Mouse (Mus musculus) cerebral cortex, adult 2 months (tissue): Measurements from ENCODE around the gene Pard3.

Source experiments
- WGBS: fragments of 180-500 bp; shearing (Covaris S2); methylation state at CpG from one replicate; pipeline ENCODE4 v1.1.7; 2018; 5-methylcytosine and 5-hydroxymethylcytosine counted together

Gene Pard3

DNA sequence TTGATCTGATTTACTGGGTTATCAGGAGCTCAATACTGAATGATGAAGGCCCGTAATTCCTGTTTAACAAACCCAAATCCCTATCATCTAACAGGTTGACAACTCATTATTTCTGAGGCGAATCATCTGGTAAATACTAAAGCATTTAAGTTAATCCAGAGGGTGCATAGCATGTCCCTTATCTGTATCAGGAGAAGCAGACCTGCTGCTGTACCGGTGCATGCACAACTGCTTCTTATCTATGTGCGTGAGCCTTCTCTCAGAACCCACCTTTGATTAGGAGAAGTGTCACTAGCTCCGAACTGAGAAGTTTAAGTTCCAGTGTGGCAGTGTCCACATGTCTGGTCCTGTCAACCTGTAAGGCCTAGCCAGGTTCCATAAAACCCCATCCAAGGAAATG lies 499.9 kb downstream of the Pard3 start:
- over 99% methylated on average over 5 of the region's 5 CpGs for WGBS

- 74% methylated on average over 4 of the region's 4 CpGs for WGBS
Observed at GRCm38 (mm10) chr8:127564426-127564825, 500.7 kb downstream of the Pard3 start.

DNA sequence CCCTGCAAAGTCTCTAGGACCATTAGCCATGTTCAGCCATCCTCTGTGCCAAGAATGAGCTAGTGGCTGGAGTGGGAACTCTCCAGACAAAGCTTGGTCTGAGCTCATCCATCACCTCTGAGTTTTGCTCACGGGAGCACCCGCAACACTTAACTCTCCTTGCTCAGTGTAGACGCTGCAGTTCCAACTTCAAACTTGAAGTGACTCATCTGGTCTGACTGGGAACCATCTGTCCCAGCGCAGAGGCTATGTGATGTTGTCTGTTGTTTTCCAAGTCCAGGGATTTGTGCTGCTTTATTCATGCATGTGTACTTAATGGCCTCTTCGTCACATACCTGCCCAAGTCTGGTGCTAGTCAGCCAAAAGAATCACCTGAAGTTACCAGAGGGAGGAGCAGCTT lies 505.5 kb downstream of the Pard3 start:
- WGBS, result 75% methylated on average over 5 of the region's 5 CpGs

DNA sequence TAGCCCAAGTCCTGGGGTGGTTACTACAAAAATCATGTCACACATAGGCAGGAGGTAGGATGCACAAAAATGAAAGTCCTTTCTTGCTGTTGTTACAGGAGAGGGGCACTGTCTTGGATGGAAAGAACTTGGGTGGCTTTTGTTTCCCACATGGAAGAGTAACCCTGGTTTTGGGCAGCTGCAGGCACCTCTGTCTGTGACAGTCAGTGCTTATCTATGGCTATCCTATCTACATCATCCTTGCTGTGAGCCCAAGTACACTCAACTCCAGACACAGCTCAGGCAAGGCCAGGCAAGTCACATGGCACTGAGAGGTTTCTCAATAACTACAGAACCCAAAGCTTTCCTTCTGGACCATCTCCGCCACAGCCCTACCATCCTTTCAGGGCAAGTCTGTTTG lies 506.8 kb downstream of the Pard3 start:
- WGBS, result 100% methylated on average over 1 of the region's 1 CpGs

GRCm38 (mm10) chr8:127572493-127572892 lies 508.8 kb downstream of the Pard3 start:
- WGBS, result 80% methylated on average over 4 of the region's 4 CpGs

DNA sequence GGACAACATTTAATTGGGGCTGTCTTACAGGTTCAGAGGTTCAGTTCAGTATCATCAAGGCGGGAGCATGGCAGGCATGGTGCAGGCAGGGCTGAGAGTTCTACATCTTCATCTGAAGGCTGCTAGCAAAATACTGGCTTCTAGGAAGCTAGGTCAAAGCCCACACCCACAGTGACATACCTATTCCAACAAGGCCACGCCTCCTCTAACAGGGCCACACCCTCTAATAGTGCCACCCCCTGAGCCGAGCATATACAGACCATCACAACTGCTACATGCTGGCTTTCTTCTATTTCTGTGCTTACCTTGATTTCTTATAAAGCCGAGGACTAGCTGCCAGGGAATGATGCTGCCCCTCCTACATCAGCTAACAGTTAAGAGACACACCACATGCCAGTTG lies 513.0 kb downstream of the Pard3 start:
- WGBS, result 98% methylated on average over 4 of the region's 4 CpGs

GRCm38 (mm10) chr8:127577656-127578055 lies 514.0 kb downstream of the Pard3 start:
- 68% methylated on average over 6 of the region's 6 CpGs for WGBS

DNA sequence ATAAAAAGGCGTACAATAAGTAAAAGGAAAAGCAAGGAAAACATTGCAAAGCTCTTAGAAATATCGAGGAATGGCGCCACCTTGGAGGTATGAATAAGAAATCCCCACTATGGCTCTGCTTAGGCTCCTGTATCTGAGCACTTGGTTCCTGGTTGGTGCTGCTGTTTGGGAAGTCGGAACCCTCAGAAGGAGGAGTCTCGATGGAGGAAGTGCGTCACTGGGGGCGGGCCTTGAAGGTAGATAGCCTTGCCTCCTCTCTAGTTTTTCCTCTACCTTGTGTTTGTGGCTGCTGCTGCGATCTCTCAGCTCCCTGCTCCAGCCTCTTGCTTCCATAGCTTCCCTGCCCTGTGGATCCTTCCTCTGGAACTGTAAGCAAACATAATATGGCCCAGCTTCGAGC lies 515.7 kb downstream of the Pard3 start:
- 94% methylated on average over 9 of the region's 9 CpGs for WGBS

- 52% methylated on average over 2 of the region's 2 CpGs for WGBS
Observed at GRCm38 (mm10) chr8:127583429-127583828, 519.7 kb downstream of the Pard3 start.

- WGBS, result 89% methylated on average over 8 of the region's 8 CpGs
Observed at GRCm38 (mm10) chr8:127585618-127586017, 521.9 kb downstream of the Pard3 start.

DNA sequence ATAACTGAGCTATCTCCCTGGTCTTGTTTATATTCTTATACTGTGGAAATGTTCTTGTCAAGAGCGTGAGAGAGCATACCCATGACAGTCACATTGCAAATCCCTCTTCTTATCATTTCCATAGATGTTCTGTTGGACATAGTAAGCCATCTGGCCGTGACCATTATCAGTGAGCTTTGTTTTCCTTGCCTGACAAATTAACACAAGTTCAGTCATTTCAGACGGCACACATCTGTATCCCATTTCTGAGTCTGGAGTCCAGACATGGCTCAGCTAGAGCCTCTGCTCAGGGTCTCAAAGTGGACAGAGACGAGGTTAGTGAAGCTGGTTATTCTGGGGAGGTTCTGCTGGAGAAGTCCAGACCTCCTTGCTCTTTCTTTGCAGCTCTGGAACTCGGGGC lies 523.0 kb downstream of the Pard3 start:
- WGBS, result 88% methylated on average over 5 of the region's 5 CpGs

- WGBS, result 83% methylated on average over 4 of the region's 4 CpGs
Observed at GRCm38 (mm10) chr8:127588313-127588712, 524.6 kb downstream of the Pard3 start.

DNA sequence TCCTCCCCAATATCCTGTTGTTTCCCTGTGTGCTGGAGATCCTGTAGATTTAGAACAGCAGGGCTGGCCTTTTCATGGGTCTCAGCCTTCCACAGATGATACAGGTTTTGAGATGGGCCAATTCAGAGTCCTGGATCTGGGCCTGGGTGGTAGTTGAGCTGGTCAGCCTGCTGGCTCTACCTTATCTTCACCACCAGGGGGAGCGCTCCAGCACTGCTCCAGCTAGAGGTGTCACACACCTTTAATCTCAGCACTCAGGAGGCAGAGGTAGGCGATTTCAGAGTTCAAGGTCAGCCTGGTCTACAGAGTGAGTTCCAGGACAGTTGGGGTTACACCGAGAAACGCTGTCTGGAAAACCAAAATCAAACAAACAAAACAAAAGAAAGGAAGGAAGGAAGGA lies 525.6 kb downstream of the Pard3 start:
- WGBS, result 63% methylated on average over 4 of the region's 4 CpGs

GRCm38 (mm10) chr8:127590674-127591186 lies 527.0 kb downstream of the Pard3 start:
- WGBS, result 81% methylated on average over 5 of the region's 5 CpGs

DNA sequence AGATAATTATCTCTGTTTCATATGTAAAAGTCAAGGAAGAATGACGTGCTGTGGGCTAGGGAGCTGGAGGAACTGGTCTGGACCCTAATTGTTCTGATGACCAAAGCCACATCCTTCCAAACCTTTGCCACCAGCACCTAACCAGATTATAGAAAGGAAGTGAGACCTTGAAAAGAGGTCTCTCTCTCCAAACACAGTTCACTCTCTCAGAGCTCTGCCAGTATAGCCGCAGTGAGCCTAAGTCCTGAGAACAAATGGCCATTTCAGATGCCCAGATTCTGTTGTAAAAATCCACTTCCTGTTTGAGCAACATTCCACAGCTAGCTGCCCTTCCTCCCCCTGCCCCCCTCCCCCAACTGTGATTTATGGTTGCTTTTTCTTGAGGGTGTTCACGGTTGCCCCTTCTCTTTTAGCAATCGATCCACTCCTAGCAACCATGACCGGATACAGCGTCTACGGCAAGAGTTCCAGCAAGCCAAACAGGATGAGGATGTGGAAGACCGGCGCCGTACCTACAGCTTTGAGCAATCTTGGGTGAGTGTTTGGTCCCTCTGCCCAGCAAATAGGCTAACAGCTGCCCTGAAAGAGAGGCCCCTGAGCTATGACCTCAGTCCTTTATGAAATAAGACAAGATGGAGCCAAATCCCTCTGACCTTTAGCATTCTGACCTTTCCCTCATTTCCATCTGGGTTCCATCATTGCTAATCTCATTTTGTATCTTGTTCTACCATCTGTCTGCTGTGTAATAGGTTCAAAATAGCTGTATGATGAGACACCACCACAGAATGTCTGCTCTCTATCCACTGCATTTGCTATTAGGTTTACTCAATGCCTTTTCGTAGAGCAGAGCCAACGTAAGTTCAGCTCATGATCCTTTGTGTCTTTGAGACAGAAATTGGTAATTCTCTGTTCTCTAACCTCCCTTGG lies 529.2 kb downstream of the Pard3 start:
- WGBS, result 84% methylated on average over 12 of the region's 12 CpGs

DNA sequence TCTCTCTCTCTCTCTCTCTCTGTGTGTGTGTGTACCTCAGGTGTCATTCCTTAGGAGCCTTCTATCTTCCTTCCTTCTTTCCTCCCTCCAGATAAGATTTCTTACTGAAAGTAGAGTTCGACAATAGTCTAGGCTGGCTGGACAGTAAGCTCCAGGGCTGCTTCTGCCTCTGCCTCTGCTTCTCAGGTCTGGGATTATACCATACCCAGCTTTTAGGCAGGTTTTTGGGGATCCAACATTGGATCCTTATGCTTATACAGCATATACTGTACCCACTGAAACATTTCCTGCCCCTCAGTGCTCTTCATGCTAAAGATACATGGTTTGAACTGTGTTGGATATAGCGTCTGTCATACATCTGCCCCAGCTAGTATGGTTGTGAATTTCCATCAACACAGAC lies 536.9 kb downstream of the Pard3 start:
- 93% methylated on average over 2 of the region's 2 CpGs for WGBS

- WGBS, result 72% methylated on average over 15 of the region's 15 CpGs
Observed at GRCm38 (mm10) chr8:127603062-127603461, 539.4 kb downstream of the Pard3 start.

DNA sequence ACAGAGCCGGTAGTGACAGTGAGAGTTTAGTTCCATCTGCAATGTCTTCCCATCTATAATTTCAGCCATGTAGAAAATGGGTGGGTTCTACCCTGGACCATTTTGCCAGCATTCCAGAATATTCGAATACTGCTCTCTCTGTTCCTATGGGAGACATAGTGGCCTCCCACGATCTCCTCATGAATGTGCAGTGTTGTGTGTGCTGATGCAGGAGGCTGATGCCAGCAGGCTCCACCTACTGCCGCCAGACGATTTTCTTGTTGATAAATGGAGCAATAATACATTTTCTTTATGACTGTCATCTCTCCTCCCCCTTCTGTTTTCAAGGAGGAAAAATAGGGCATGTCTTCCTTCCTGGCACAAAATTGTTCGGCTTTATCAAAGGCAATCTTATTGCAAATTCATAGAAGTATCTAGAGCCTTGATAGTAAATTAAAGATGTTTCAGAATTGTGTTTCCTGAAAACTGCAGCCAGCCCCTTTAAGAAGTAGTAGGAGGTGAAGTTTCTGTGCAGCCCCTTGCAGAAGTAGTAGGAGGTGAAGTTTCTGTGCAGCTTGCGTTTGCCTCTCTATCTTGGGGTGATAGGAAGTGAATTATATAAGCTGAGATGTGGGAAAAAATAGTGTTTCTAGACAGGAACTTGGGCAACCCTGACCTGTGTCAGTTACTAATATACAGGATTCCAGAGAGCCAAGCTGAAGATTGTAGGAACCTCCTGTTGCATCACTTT lies 545.0 kb downstream of the Pard3 start:
- 43% methylated on average over 7 of the region's 7 CpGs for WGBS

DNA sequence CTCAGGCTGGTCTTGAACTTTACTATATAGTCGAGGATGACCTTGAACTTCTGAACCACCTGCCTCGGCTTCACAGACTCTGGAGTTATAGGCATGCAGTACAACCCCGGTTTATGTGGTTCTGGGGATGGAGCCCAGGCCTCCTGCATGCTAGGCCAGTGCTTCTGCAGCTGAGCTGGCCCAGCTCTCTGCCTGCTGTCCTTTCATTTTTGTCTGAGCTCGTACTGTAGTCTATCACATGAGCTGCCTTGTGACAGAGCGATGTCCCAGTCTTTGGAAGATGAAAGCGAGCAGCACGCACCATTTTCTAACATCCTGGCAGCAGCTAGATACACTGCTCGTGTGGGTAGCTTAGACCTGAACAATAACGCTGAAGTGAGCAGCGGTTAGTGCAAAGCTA lies 545.6 kb downstream of the Pard3 start:
- WGBS, result 48% methylated on average over 10 of the region's 10 CpGs

GRCm38 (mm10) chr8:127614206-127614605 lies 550.5 kb downstream of the Pard3 start:
- 45% methylated on average over 4 of the region's 4 CpGs for WGBS

DNA sequence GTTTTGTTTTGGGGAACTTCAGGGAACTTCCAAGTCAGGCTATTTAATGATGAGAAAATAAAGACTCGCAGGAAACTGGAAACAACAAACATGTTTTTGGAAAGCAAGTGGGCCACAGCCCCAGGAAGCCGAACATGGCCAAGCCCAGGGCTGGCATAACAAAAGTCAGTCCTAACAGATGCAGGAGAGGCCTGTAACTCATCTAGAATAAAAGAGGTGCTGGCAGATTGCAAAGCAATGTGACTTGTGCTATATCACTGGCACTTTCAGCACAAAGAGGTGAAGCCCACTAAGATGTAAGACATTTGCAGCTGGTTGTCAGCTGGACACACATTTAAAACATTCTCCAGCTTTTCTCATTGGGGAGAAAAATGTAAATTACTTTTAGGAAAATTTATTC lies 553.0 kb downstream of the Pard3 start:
- 72% methylated on average over 2 of the region's 2 CpGs for WGBS

GRCm38 (mm10) chr8:127622137-127622536 lies 558.4 kb downstream of the Pard3 start:
- 92% methylated on average over 3 of the region's 3 CpGs for WGBS
